Mouse (Mus musculus) adrenal gland, postnatal 14 days (tissue): ENCODE results near the gene Gmps. TPM values are rescaled to one million over a fixed set of nuclear protein-coding genes. Genes with fewer than 3 reads are reported as not detected.

Experiments
- DNase-seq: peaks from one replicate; pipeline ENCODE4 v3.0.0; 2021; ENCODE audit warnings: mixed read lengths
- long read RNA-seq, 2 experiments: library from polyadenylated mRNA; stranded (forward); transcript quantifications; one replicate each; pipeline ENCODE4 v2.0.0; 2021
- total RNA-seq: library from RNA; stranded (reverse); gene quantifications from 2 replicates; pipeline ENCODE4 v1.2.3, GENCODE M21; 2021

Gene Gmps
- total RNA-seq, result 28.3 and 31.4 TPM in 2 replicates
- long read RNA-seq, experiment 1, full-length matches to known transcripts, result 85 of 89 reads
- long read RNA-seq, experiment 1, partial matches to known transcripts, result 2 of 89 reads
- long read RNA-seq, experiment 1, other reads (novel, unspliced or antisense), result 2 of 89 reads
- long read RNA-seq, experiment 2, full-length matches to known transcripts, result 66 of 70 reads
- long read RNA-seq, experiment 2, partial matches to known transcripts, result 1 of 70 reads
- long read RNA-seq, experiment 2, other reads (novel, unspliced or antisense), result 3 of 70 reads

DNA sequence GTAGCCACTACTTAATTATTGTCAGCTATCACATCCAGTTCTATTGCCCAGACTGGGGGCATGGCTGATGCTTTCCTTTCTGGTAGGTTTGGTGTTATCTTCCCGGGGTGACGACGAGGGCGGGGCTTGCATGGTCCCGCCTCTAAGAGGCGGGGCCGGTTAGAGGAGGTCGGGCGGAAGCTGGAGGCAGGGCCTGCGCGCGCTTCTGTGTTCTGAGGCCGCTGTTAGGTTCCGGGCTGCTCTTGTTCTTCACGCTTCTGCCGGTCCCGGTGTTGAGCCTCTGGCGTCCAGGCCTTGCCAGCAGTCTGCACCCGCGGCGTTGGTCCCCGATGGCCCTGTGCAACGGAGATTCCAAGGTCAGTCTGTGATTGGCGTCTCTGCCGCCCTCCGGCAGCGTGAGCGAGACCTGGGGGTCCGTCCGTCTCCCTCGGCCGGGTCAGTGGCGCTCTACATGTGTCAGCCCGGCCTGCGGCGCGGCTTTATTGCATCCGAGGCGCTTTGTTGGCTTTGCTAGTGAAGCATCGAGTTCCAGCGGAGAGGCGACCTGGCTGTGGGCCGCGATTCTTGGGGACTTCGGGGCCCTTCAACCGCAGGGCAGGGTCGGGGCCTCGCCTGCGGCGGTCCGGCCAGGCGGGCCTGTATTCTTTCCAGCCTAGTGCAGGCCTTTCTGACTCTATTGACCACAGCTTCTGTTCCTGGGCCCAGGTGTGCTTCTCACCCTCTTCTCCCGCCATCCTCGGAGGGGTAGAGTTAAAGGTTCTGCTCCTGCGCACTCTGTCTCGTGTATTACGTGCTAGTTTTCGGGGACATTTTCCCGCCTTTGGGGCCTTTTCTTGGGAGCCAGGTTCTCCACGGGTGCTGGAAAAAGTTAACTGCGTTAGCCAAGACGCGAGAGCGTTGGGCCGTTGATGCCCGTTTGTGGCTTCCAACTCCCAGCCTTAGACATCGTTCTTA is at the start of gene Gmps:
Gene Gmps (plus strand): TSS at position 152 of the 954 bp plus-strand sequence.
- peak; percentile 96 for DNase-seq

DNA sequence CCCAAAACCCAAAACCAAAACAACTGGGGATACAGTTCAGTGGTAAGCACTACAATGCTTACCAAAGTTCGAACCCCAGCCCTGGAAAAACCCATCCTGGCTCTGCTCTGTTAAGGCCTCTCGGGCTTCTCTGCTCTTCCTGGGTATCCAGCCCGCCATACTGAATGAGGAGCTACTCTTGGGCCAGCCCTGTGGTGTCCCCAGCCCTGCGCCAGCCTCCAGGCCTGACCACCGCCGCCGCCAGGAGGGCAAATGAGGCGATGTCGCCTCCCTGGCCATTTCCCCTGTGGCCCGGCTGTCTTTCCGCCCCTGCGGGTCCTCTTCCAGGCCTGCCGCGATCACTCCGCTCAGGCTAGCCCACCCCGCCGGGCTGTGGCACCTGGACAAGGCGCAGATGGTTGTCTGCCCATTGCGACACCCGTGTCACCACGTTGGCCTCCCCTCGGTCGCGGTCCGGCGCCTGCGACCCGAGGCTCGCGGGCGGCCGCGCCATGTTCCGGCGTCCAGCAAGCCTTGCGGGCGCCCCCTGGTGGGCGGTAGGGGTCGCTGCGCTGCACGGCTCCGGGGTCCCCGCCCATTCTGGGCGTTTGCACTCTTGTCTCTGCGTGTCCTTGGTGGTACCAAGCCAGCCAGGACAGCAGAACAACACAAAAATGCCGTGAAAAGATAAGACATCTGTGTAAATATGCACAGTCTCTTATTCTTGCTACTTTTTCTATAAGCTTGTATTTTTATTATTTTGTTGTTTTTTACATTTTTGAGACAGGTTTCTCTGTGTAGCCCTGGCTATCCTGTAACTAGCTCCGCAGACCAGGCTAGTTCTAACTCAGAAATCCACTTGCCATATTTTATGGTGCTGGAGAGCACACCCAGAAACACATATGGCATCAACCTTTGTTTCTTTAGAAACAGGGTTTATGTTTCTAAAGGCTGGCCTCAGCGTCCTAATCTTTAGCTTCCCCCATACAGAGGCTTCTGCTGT is 46.7 kb upstream of the Gmps start, which contains the start of gene E130311K13Rik:
Gene E130311K13Rik (minus strand): TSS at position 595 of the 982 bp plus-strand sequence.
- peak; percentile 96 for DNase-seq

DNA sequence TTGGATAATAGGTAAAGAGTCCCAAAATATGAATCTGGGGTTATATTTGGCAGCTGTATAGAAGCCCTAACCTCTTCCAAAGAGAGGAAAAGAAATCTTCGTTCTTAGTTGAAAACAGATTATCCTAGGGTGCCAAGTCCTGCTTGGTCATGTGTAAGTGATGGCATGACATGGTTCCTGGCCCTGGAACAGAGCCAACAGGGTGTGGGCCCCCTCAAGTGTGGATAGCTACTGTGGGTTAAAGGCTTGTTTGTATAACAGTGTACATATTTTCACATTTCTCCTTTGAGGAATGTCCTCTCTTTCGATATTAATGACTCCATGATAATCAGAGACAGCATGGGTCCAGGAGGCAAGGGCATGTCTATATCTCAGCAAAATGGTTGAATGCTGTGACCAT is 37.0 kb upstream of the Gmps start:
- no peak for DNase-seq

DNA sequence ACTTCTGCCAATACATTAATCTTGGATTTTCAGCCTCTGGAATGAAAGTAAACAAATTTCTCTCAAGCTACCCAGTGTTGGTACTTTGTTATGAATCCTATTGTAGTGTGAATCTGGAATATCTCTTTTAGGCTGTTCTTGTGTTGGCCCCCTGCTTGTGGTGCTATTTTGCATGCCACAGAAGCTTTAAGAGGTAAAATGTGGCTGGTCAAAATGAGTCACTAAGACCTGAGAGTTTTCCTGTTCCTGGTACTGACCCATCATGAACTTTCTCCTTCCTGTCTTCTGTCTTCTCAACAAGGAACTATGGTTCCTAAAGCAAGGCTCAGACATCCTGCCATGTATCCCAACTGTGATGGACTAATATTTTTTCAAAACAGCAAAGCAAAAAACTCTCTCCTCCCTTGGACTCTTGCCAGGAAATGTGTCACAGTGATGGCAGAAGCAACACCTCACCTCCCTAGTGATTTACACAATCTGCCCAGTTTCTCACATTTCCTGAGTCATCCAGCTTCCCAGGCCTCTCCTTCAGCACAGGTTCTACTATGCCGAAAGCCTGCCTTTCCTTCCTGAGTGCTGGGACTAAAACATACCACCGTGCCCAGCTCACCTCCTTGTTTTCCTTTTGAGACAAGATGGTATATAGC is 34.6 kb upstream of the Gmps start:
- DNase-seq, result peak; percentile 21

DNA sequence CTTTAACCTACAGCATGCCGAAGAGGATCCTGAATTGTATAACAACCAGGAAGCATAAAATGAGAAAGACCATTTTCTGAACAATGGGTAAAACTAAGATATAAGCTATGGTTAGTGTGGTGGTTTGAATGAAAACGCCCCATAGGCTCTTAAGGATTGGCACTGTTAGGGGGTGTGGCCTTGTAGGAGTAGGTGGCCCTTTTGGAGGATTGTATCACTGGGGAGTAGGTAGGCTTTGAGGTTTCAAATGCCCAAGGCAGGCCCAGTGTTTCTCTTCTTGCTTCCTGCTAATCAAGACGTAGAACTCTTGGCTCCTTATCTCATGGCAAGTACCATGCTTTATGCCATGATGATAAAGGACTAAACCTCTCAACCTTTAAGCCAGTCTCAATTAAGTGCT is 26.1 kb upstream of the Gmps start:
- no peak for DNase-seq

DNA sequence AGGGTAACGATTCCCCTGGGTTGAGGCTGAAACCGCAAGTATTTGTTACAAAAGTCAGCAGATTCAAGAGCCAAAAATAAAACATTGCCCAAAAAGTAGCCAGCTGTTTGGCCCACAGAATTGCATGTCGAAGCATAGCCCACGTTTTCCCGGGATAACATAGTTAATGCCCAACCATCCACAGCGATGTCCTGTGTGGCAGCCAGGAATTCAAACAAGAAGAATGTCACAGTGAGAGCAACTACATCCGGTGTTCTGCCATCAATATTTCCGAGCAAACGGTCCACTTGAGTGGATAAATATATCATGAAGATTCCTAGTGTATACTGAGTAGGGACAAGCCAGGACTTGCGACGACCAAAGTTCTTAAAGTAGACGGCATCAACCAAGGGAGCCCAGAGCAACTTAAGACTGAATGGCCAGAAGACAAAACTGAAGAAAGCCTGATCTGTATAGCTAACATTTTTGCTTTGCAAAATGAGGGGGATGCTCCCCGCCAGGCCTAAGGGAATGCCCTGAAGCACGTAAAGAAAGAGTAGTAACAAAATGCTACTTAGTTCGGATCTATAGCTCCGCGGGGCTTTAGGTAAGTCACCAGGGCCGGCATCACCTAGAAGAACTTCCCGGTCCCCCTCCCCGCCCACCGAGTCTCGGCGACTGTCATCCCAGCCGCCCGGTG is 12.3 kb upstream of the Gmps start:
- DNase-seq, result peak; percentile 10

DNA sequence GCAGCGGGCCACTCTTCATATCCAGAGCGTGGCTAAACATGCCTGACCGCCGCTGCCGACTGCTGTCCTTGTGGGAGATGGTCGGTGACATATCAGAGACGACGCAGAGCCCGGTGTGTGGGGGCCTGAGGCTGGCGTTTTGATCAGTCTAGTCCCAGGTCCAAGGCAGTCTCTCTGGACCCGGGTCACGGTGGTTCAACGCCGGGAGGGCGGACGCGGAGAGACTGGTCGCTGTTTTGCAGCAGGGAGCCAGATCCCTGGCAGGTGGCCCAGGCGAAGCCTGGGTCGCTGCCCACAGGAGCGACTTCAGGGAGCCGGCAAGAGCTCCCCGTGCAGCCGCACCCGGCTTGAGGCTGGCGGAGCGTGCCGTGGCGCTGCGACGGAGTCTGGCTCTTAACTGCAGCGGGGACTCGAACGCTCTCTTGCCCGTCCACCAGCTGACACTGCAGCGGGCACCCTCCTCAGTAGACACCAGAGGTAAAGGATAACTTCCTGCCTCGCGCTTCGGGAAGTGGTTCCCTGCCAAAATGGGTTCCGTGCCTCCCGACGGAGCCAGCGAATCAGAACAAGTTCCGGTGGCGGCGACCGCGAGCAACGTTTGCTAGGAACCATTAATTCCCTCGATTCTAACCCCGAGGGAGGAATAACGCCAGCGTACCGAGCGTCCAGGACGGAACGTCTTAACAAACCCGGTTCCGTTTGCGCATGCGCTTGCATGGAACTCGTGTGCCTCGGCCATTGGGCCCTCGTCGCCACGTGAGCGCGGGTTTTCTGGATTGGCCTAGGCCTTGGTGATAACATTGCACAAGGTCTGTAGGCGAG is 11.6 kb upstream of the Gmps start, which contains the start of gene Slc33a1:
Gene Slc33a1 (minus strand): TSS at position 669 of the 822 bp plus-strand sequence.
- peak; percentile 100 for DNase-seq

DNA sequence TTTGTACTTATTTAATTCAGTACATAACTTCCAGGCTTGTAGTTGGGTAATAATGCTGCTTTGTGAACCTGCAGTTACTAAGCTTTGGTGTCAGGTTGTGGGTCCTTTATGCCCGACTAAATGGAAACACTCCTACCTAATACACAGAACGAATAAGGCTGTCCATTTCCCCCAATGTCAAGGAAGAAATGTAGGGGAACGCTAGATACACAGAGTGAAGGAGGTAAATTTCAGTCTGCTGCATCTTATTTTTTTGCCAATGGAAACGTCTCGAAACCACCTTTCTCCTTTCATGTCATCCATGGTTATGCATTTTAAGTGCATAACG is 11.0 kb upstream of the Gmps start:
- no peak for DNase-seq

DNA sequence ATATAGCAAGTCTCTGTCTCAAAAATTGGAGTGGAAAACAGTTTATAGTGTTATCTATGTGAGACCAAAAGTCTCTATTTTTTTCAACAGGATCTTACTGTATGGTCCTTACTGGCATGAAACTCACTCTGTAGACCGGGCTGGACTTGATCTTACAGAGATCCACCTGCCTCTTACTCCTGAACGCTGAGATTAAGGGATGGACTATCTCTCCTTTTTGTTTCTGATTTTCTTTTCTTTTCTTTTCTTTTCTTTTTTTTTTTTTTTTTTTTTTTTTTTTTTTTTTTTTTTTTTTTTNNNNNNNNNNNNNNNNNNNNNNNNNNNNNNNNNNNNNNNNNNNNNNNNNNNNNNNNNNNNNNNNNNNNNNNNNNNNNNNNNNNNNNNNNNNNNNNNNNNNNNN is 10.0 kb upstream of the Gmps start:
- DNase-seq, result no peak

DNA sequence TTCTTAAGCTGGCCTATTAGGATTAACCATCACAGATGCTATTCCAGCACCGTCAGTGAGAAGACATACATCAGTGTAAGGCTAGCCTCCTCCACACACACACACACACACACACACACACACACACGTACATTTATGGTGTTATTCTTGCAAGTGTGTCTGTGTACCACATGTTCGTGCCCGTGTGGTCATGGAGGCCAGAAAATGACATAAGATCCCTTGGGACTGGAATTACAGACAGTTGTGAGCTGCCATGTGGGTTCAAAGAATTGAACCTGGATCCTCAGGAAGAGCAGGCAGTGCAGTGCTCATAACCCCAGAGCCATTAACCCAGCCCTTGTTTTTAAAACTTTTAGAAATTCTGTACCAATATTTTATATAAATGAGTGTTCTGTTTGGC is 2.0 kb downstream of the Gmps start:
- DNase-seq, result no peak

DNA sequence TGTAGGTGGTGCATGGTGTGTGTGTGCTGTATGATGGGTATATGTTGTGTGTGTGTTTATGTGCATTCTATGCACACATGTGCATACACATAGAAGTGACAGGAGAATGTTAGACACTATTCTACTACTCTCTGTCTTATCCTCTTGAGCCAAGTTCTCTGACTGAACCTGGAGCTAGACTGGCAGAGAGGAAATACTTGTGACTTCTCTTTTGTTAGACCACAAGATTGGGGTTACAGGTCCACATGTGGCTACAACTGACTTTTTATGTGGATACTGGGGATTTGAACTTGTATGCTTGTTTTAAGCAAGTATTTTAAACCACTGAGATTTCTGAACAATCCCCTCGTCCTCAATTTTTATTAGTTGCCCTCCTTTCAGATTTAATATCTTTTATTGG is 10.8 kb downstream of the Gmps start:
- no peak for DNase-seq

DNA sequence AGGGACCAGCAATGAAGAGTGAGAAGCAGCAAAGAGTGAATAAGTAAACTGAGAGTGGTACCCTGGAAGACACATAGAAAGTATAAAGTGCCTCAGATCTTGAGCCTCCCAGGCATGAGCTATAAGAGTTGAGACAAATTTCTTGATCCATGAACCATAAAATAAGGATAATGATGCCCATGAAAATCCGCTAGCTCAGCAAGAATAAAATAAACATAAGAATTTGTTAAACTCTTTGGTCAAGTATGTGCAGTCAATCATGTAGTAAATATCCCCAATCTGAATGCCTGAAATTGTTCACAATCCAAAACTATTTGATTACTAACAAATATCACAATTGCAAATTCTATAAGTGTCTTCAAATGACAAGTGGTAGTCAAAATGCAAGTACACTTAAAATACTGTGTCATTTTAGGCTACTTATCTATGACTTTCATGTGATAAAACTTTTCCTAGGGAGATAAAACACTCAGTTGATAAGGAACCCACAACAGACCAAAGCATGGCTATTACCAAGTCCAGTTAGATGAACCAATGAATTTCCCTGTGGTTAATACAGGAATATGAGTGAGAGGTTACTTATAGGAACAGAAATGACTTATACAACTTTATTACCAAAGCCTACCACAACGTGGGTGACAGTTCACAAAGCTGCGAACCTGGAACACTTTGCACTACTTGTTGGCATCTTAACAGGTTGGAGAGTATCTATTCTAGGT is 13.0 kb downstream of the Gmps start:
- no peak for DNase-seq

DNA sequence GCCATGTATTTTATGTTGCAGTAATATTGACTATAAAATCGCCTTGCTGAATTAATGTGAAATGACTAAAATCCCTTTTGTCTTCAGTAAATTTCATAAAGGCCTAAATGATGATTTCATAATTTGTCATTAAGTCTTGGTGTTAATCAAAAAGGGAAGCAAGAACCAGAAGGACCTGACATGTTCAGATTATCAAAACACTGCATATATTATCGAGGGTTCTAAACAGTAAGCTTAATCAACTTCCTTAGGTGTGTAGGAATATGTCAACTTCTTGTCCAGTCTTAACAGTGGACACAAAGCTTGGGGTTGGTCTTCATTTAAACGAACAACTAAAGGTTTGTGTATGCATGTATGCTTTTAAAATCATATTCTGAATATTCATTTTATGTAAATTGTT is 45.5 kb downstream of the Gmps start:
- no peak for DNase-seq

DNA sequence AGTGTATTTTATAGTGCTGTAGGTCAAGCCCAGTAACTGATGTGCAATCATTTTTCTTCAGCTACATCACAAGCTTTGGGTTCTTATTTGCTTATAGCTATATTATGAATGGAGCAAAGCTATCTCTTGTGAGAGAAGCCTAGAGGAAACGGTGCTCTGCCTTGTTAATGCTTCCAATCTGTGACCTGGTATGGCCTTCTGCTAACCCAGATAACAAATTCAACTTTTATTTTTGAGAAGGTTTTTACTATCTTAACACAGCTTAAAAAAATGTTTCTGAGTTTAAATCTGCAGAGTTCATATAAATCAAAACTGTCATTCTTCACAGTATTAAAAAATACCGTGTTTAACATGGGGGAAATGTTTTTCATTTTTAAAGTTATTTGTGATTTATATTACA is 46.0 kb downstream of the Gmps start:
- DNase-seq, result no peak

DNA sequence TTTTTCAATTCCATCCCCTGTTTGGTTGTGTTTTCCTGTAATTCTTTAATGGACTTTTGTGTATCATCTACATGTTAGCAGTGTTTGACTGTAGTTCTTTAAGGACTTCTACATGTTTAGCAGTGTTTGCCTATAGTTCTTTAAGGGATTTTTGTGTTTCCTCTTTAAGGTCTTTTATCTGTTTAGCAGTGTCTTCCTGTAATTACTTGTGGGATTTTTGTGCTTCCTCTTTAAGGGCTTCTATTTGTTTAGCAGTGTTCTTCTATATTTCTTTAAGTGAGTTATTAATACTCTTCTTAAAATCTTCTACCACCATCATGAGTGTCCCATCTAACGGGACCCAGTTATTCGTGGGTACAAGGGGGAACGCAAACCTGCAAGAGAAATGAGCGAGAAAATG is 53.9 kb downstream of the Gmps start:
- DNase-seq, result no peak

DNA sequence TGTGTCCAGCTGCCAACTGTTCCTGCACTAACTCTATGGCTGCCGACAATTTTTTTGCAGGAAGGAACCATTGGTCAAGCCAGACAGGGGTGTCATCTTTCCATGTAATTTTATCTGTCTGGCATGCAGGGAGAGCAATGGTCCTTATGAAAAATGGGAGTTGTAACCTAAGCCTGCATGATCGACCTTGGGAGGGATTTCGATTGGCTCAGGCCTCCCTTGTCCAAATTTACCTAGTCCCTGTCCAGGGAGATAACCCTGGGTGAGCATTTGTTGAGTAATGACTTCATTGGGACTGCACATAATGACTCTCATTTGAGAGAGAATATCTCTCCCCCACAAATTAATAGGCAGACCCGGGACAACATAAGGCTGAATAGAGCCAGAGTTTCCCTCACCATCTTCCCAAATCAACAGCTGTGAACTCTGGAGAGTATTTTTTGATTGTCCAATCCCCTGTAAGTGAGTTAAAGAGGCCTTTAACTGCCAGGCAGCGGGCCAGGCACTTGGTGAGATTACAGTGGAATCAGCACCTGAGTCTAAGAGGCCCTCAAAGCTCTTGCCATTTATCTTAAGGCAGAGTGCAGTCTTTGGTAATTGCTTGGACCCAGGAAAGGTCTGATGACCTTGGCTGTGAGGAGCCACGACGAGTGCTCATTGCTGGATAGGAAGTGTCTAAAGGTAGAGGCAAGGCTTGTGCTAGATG is 62.4 kb downstream of the Gmps start:
- DNase-seq, result no peak

DNA sequence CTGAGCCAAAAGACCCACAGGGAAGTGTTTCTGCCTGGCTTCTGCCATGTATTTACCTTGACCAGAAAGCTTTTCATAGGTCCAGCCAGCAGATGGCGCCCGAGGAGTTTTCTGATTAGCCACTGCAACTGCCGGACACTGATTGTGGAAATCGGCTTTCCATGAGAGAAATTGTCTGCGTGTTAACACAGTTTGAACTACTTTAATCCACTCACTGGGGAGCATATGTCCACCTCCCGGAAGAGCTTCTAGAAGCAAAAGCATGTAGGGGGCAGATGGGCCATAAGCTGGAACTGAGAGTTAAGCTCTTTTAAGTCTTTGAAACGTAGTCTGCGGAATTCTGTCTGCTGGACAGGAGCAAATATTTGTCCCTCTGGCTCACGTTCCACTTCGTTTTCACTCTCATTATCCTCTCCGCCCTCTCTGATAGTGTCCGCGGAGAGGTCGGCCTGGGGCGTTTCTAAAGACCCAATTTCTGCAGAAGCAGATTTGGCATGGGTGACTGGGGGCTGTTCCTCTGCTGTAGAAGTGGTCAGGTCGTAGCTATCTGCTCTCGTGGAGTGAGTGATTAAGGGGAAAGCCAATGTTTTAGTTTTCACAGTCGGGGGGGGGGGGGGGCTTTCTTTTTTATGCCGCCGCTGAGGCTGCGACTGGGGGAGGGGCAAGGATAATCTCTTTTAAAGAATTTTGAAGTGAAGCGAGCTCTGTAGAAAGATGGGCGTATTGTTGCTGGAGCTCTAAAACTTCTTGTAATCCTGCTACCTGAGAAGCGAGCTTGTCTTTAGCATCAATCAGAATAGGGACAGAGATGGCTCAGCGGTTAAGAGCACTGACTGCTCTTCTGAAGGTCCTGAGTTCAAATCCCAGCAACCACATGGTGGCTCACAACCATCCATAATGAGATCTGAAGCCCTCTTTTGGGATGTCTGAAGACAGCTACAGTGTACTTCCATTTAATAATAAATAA is 64.2 kb downstream of the Gmps start:
- peak; percentile 92 for DNase-seq
